Mouse (Mus musculus) limb, embryonic 14.5 days (tissue): ENCODE data around the gene Gart. TPM values are rescaled to one million over a fixed set of nuclear protein-coding genes. Genes with fewer than 3 reads are reported as not detected.
A peak's percentile ranks its signal among the peaks of the same experiment; 100 is the strongest.

ENCODE experiments used
- ATAC-seq: fragments of 200-750 bp; cut with Nextera tagmentation; 2 replicates; pipeline ENCODE4 v1.8.0; 2017; ENCODE audit warnings: low read depth, moderate number of reproducible peaks, moderate TSS enrichment; ENCODE audit not compliant: low FRiP score
- DNase-seq: peaks from one replicate; pipeline ENCODE4 v3.0.0-alpha.2; 2015; ENCODE audit warnings: low spot score
- H3K27ac ChIP-seq: fragments of 300-500 bp; sonication (generic); replicated peaks from 2 replicates; pipeline ENCODE4 v1.5.1; 2014; ENCODE audit warnings: low read depth, mild to moderate bottlenecking, low read length, moderate library complexity, mixed read lengths
- H3K27me3 ChIP-seq: fragments of 300-500 bp; sonication (generic); 2 replicates; pipeline ENCODE4 v1.6.1; 2014; ENCODE audit warnings: low read length, mixed read lengths; ENCODE audit not compliant: control insufficient read depth, insufficient read depth
- H3K36me3 ChIP-seq: fragments of 300-500 bp; sonication (generic); 2 replicates; pipeline ENCODE4 v1.6.1; 2014; ENCODE audit warnings: mild to moderate bottlenecking, low read length, moderate library complexity, mixed read lengths; ENCODE audit not compliant: control insufficient read depth, insufficient read depth
- H3K4me1 ChIP-seq: fragments of 300-500 bp; sonication (generic); 2 replicates; pipeline ENCODE4 v1.6.1; 2014; ENCODE audit warnings: antibody characterized with exemption, low read length, mixed read lengths; ENCODE audit not compliant: control insufficient read depth, insufficient read depth
- H3K4me2 ChIP-seq: fragments of 300-500 bp; sonication (generic); replicated peaks from 2 replicates; pipeline ENCODE4 v1.6.1; 2014; ENCODE audit warnings: low read depth, mild to moderate bottlenecking, low read length, moderate library complexity; ENCODE audit not compliant: severe bottlenecking
- H3K4me3 ChIP-seq: fragments of 300-500 bp; sonication (generic); replicated peaks from 2 replicates; pipeline ENCODE4 v1.5.1; 2014; ENCODE audit warnings: low read length
- H3K9ac ChIP-seq: fragments of 300-500 bp; sonication (generic); 2 replicates; pipeline ENCODE4 v1.6.1; 2014; ENCODE audit warnings: mild to moderate bottlenecking, low read depth, low read length, moderate library complexity; ENCODE audit not compliant: severe bottlenecking
- H3K9me3 ChIP-seq: fragments of 300-500 bp; sonication (generic); 2 replicates; pipeline ENCODE4 v1.6.1; 2016; ENCODE audit warnings: low read length; ENCODE audit not compliant: control insufficient read depth
- POLR2A ChIP-seq: fragments of 200-500 bp; IDR thresholded peaks from 2 replicates; pipeline ENCODE4 v1.8.0; 2012; ENCODE audit warnings: inconsistent platforms, mild to moderate bottlenecking, moderate library complexity, borderline replicate concordance; ENCODE audit not compliant: insufficient read depth, insufficient read length; ENCODE audit errors: extremely low read depth
- WGBS: fragments of 180-500 bp; shearing (Covaris S2); extraction: QIAGEN DNeasy Blood & Tissue Kit; methylation state at CpG from one replicate; pipeline ENCODE4 v1.1.7; 2014; 5-methylcytosine and 5-hydroxymethylcytosine counted together
- polyA plus RNA-seq, 2 experiments: library from polyadenylated mRNA; depleted of rRNA in 1 of 2; stranded (reverse) in 1 of 2; unstranded in 1 of 2; fragments of >200 nt; fragmentation: Nextera tagmentation in 1 of 2; extraction: Ambion mirVana in 1 of 2; gene quantifications; 2 replicates each; pipeline versions ENCODE4 v1.2.1 to v1.2.3; 2012 to 2014

Gene Gart
- polyA plus RNA-seq (2012; rRNA removed), result 55.5 and 64.5 TPM in 2 replicates
- polyA plus RNA-seq (2014; fragmentation: Nextera tagmentation; extraction: Ambion mirVana), result 89.6 and 98.9 TPM in 2 replicates

GRCm38 (mm10) chr16:91646681-91647419 is at the start of gene Gart:
TSS of gene Gart (minus strand) at chr16:91646952.
- ATAC-seq (peak; percentile 86), DNase-seq (peak; percentile 94)
- WGBS, result 2% methylated on average over 50 of the region's 59 CpGs
- Histone ChIP-seq H3K9me3 (no peaks in the 10 kb centered on the region), H3K4me3 (peak within 1 kb of the TSS; percentile 77), H3K4me1 (peaks cover 12% of the 10 kb centered on the region; the same call in 1 of the 2 replicates), H3K36me3 (peaks cover 14% of the 10 kb centered on the region), H3K9ac (peak within 1 kb of the TSS; percentile 95), H3K27ac (peak within 1 kb of the TSS; percentile 98), H3K4me2 (peak within 1 kb of the TSS; percentile 81), H3K27me3 (no peaks in the 10 kb centered on the region)
- peak; percentile 97 for TF ChIP-seq POLR2A

GRCm38 (mm10) chr16:91695108-91695755 is 48.5 kb upstream of the Gart start:
- no peak for ATAC-seq

GRCm38 (mm10) chr16:91694455-91695084 is 47.8 kb upstream of the Gart start:
- H3K4me1 ChIP-seq, result no peaks in the 10 kb centered on the region
- H3K4me3 ChIP-seq, result no peak overlapping the region
- no peak overlapping the region for H3K4me2 ChIP-seq
- TF ChIP-seq POLR2A, result no peak
- H3K36me3 ChIP-seq, result peaks cover 27% of the 10 kb centered on the region
- H3K27ac ChIP-seq, result no peak overlapping the region
- H3K9me3 ChIP-seq, result no peaks in the 10 kb centered on the region
- no peaks in the 10 kb centered on the region for H3K27me3 ChIP-seq
- DNase-seq (peak; percentile 81), ATAC-seq (peak; percentile 87)
- no peak overlapping the region for H3K9ac ChIP-seq
- 30% methylated on average over 14 of the region's 14 CpGs for WGBS

More at GRCm38 (mm10) chr16:91695108-91695755, 48.5 kb upstream of the Gart start:
- H3K4me3 ChIP-seq, result no peak overlapping the region
- H3K36me3 ChIP-seq, result peaks cover 30% of the 10 kb centered on the region
- H3K4me1 ChIP-seq, result no peaks in the 10 kb centered on the region
- H3K27ac ChIP-seq, result no peak overlapping the region
- TF ChIP-seq POLR2A, result no peak
- no peak overlapping the region for H3K4me2 ChIP-seq
- 41% methylated on average over 8 of the region's 8 CpGs for WGBS
- no peaks in the 10 kb centered on the region for H3K27me3 ChIP-seq
- H3K9me3 ChIP-seq, result no peaks in the 10 kb centered on the region
- no peak for DNase-seq
- no peak overlapping the region for H3K9ac ChIP-seq

- no peaks in the 10 kb centered on the region for H3K9me3 ChIP-seq
- DNase-seq, result no peak
- peaks cover 16% of the 10 kb centered on the region for H3K36me3 ChIP-seq
- H3K4me1 ChIP-seq, result peaks cover 8% of the 10 kb centered on the region; the same call in 1 of the 2 replicates
- no peaks in the 10 kb centered on the region for H3K27me3 ChIP-seq
- WGBS, result 42% methylated on average over 7 of the region's 7 CpGs
- 0 out of 2 replicates have a peak overlapping the region, but pooled peaks have one; percentile 1 for H3K4me3 ChIP-seq
- no peak for ATAC-seq
- H3K27ac ChIP-seq, result no peak overlapping the region
- no peak overlapping the region for H3K4me2 ChIP-seq
- H3K9ac ChIP-seq, result no peak overlapping the region
- TF ChIP-seq POLR2A, result no peak
These were observed 43.0 kb upstream of the Gart start for GRCm38 (mm10) chr16:91689791-91690190.
